Mouse (Mus musculus): ENCODE measurements around the gene Gm13290. TPM values are rescaled to one million over a fixed set of nuclear protein-coding genes. Genes with fewer than 3 reads are reported as not detected.

Gm13290 gene
- polyA plus RNA-seq (2012; rRNA removed) = not detected in 2 replicates

DNA sequence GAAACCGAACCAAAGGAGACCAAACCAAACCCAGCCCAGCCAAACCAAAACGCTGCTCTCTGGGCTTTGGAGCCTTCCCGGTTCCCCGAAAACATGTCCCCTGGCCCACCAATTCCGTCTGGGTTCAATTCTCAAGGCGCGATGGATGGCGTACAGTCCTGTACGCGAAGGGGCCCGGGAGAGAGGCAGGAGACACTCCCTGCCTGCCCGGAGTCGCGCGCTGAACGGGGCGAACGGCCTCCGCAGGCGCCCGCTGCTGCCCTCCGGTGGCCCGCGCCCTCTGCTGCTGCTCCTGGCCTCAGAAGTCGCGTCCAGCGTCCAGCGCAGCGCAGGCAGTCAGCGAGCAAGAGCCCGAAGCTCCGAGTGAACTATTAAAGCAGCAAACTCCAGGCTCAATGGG, at the start of gene Gm13290:
Gene Gm13290 (plus strand): TSS at position 301 of the 400 bp plus-strand sequence.

DNA sequence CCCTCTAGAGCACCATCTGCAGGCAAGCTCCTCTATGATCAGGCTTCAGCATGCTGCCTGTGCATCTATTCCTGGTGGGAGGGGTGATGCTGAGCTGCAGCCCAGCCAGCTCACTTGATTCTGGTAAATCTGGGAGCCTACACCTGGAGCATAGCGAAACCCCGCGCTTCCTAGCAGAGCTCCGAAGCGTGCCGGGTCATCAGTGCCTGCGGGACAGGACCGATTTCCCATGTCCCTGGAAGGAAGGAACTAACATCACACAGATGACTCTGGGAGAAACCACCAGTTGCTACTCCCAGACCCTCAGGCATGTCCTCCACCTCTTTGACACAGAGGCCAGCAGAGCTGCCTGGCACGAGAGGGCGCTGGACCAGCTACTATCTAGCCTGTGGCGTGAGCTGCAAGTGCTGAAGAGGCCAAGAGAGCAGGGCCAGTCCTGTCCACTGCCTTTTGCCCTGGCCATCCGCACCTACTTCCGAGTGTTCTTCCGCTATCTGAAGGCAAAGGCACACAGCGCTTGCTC, 18.8 kb upstream of the Gm13290 start, which contains the start of gene Gm13271:
Gene Gm13271 (plus strand): TSS at position 51 of the 523 bp plus-strand sequence.

DNA sequence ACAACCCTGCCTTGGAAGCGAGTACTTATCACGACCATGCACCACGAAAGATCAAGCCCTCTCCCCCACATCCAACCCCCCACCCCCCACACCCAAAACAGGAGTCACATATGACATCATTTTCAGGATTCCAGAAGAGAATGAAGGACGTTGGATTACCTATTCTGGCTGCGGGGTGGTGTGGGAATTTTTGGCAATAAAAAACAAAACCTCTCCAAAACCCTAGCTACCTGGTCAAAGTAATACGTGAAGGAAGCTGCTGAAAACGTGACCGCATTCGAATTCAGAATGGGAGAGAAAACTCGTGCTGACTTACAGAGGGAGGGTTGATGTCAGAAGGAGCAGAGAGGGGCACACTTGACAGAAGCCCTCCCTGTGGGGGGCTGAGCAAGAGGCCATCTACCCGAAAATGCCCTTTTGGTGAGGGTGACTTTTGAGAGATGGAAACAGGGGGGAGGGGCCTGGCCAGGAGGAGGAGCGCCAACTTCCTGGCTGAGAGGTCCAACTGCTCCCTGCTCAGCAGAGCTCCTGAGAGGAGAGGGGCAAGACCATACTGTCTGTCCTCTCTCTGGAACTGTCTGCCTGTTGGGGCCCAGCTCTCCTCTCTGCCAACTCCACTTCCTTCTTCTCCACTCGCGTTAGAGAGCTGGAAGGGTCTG, 13.9 kb upstream of the Gm13290 start, which contains the start of gene Gm13283:
Gene Gm13283 (plus strand): TSS at position 510 of the 659 bp plus-strand sequence.

DNA sequence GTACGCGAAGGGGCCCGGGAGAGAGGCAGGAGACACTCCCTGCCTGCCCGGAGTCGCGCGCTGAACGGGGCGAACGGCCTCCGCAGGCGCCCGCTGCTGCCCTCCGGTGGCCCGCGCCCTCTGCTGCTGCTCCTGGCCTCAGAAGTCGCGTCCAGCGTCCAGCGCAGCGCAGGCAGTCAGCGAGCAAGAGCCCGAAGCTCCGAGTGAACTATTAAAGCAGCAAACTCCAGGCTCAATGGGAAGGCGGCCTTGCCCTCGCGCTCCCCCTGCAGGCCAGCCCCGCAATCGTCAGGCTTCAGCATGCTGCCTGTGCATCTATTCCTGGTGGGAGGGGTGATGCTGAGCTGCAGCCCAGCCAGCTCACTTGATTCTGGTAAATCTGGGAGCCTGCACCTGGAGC, 3.0 kb downstream of the Gm13290 start, which contains the start of gene Gm13289:
Gene Gm13289 (plus strand): TSS at position 301 of the 400 bp plus-strand sequence.

GRCm38 (mm10) chr4:88779550-88779949, 5.9 kb downstream of the Gm13290 start, which contains the start of gene Gm13272:
Gm13272 (plus strand) TSS chr4:88779850.

GRCm38 (mm10) chr4:88781831-88782230, 8.2 kb downstream of the Gm13290 start, which contains the start of gene Ifnz:
Ifnz (plus strand) TSS chr4:88782131.

GRCm38 (mm10) chr4:88785409-88785808, 11.8 kb downstream of the Gm13290 start, which contains the start of gene Gm13276:
Gm13276 (plus strand) TSS chr4:88785709.

GRCm38 (mm10) chr4:88788402-88788801, 14.8 kb downstream of the Gm13290 start, which contains the start of gene Gm13277:
Gm13277 (plus strand) TSS chr4:88788632.

GRCm38 (mm10) chr4:88791250-88791649, 17.6 kb downstream of the Gm13290 start, which contains the start of gene Gm13278:
Gm13278 (plus strand) TSS chr4:88791550.

DNA sequence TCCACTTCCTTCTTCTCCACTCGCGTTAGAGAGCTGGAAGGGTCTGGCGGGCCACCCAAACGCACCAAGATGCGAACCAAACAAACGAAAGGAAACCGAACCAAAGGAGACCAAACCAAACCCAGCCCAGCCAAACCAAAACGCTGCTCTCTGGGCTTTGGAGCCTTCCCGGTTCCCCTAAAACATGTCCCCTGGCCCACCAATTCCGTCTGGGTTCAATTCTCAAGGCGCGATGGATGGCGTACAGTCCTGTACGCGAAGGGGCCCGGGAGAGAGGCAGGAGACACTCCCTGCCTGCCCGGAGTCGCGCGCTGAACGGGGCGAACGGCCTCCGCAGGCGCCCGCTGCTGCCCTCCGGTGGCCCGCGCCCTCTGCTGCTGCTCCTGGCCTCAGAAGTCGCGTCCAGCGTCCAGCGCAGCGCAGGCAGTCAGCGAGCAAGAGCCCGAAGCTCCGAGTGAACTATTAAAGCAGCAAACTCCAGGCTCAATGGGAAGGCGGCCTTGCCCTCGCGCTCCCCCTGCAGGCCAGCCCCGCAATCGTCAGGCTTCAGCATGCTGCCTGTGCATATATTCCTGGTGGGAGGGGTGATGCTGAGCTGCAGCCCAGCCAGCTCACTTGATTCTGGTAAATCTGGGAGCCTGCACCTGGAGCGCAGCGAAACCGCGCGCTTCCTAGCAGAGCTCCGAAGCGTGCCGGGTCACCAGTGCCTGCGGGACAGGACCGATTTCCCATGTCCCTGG, 20.5 kb downstream of the Gm13290 start, which contains the start of gene Gm13275:
Gene Gm13275 (plus strand): TSS at position 552 of the 740 bp plus-strand sequence.

DNA sequence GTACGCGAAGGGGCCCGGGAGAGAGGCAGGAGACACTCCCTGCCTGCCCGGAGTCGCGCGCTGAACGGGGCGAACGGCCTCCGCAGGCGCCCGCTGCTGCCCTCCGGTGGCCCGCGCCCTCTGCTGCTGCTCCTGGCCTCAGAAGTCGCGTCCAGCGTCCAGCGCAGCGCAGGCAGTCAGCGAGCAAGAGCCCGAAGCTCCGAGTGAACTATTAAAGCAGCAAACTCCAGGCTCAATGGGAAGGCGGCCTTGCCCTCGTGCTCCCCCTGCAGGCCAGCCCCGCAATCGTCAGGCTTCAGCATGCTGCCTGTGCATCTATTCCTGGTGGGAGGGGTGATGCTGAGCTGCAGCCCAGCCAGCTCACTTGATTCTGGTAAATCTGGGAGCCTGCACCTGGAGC, 23.5 kb downstream of the Gm13290 start, which contains the start of gene Gm13279:
Gene Gm13279 (plus strand): TSS at position 301 of the 400 bp plus-strand sequence.

DNA sequence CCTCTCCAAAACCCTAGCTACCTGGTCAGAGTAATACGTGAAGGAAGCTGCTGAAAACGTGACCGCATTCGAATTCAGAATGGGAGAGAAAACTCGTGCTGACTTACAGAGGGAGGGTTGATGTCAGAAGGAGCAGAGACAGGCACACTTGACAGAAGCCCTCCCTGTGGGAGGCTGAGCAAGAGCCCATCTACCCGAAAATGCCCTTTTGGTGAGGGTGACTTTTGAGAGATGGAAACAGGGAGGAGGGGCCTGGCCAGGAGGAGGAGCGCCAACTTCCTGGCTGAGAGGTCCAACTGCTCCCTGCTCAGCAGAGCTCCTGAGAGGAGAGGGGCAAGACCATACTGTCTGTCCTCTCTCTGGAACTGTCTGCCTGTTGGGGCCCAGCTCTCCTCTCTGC, 25.7 kb downstream of the Gm13290 start, which contains the start of gene Gm13285:
Gene Gm13285 (plus strand): TSS at position 301 of the 400 bp plus-strand sequence.

GRCm38 (mm10) chr4:88802954-88803353, 29.3 kb downstream of the Gm13290 start, which contains the start of gene Gm13287:
Gm13287 (plus strand) TSS chr4:88803254.

GRCm38 (mm10) chr4:88805231-88805630, 31.6 kb downstream of the Gm13290 start, which contains the start of gene Gm13288:
Gm13288 (plus strand) TSS chr4:88805531.

GRCm38 (mm10) chr4:88815928-88816327, 42.3 kb downstream of the Gm13290 start, which contains the start of gene Ifna7:
Ifna7 (plus strand) TSS chr4:88816228.

DNA sequence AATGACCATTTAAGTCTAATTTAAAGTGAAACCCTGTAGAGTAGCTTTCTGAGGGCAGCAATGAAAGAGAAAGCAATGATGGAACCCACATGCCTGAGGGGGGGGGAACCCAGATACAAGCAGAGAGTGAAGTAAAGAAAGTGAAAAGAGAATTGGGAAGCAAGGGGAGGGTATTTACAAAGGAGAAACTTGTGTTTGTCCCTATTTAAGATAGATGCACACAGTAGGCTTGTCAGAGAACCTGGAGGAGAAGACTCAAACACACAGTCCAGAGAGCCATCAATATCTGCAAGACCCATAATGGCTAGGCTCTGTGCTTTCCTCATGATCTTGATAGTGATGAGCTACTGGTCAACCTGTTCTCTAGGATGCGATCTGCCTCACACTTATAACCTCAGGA, 46.0 kb downstream of the Gm13290 start, which contains the start of gene Ifna11:
Gene Ifna11 (plus strand): TSS at position 301 of the 400 bp plus-strand sequence.

Other genes starting within 250 kb of the Gm13290 start
- not detected in 2 replicates for gene Ifna15, start 215.6 kb upstream of the Gm13290 start, polyA plus RNA-seq (2012; rRNA removed)
- not detected in 2 replicates for gene Ifna14, start 202.0 kb upstream of the Gm13290 start, polyA plus RNA-seq (2012; rRNA removed)
- not detected in 2 replicates for gene Ifna9, start 181.4 kb upstream of the Gm13290 start, polyA plus RNA-seq (2012; rRNA removed)
- not detected in 2 replicates for gene Ifna12, start 170.5 kb upstream of the Gm13290 start, polyA plus RNA-seq (2012; rRNA removed)
- gene C87499, start 139.4 kb upstream of the Gm13290 start, polyA plus RNA-seq (2012; rRNA removed) = not detected in 2 replicates
- gene Ifna13, start 129.4 kb upstream of the Gm13290 start, polyA plus RNA-seq (2012; rRNA removed) = not detected in 2 replicates
- not detected in 2 replicates for gene Ifna16, start 96.9 kb upstream of the Gm13290 start, polyA plus RNA-seq (2012; rRNA removed)
- gene Ifna2, start 89.9 kb upstream of the Gm13290 start, polyA plus RNA-seq (2012; rRNA removed) = not detected in 2 replicates
- not detected in 2 replicates for gene Ifnab, start 82.5 kb upstream of the Gm13290 start, polyA plus RNA-seq (2012; rRNA removed)
- gene Gm26566, start 52.0 kb upstream of the Gm13290 start, polyA plus RNA-seq (2012; rRNA removed) = 0.15 and 0.44 TPM in 2 replicates
- gene Klhl9, start 51.4 kb upstream of the Gm13290 start, polyA plus RNA-seq (2012; rRNA removed) = 17.9 and 18.2 TPM in 2 replicates
- not detected in 2 replicates for gene Gm13271, start 19.0 kb upstream of the Gm13290 start, polyA plus RNA-seq (2012; rRNA removed)
- gene Gm13283, start 13.7 kb upstream of the Gm13290 start, polyA plus RNA-seq (2012; rRNA removed) = not detected in 2 replicates
- not detected in 2 replicates for gene Gm13289, start 3.1 kb downstream of the Gm13290 start, polyA plus RNA-seq (2012; rRNA removed)
- gene Gm13272, start 6.0 kb downstream of the Gm13290 start, polyA plus RNA-seq (2012; rRNA removed) = not detected in 2 replicates
- not detected in 2 replicates for gene Ifnz, start 8.3 kb downstream of the Gm13290 start, polyA plus RNA-seq (2012; rRNA removed)
- gene Gm13276, start 11.9 kb downstream of the Gm13290 start, polyA plus RNA-seq (2012; rRNA removed) = not detected in 2 replicates
- gene Gm13277, start 14.8 kb downstream of the Gm13290 start, polyA plus RNA-seq (2012; rRNA removed) = not detected in 2 replicates
- gene Gm13278, start 17.7 kb downstream of the Gm13290 start, polyA plus RNA-seq (2012; rRNA removed) = not detected in 2 replicates
- gene Gm13275, start 20.7 kb downstream of the Gm13290 start, polyA plus RNA-seq (2012; rRNA removed) = not detected in 2 replicates
- not detected in 2 replicates for gene Gm13279, start 23.6 kb downstream of the Gm13290 start, polyA plus RNA-seq (2012; rRNA removed)
- not detected in 2 replicates for gene Gm13285, start 25.8 kb downstream of the Gm13290 start, polyA plus RNA-seq (2012; rRNA removed)
- gene Gm13287, start 29.4 kb downstream of the Gm13290 start, polyA plus RNA-seq (2012; rRNA removed) = not detected in 2 replicates
- gene Gm13288, start 31.7 kb downstream of the Gm13290 start, polyA plus RNA-seq (2012; rRNA removed) = not detected in 2 replicates
- not detected in 2 replicates for gene Ifna7, start 42.4 kb downstream of the Gm13290 start, polyA plus RNA-seq (2012; rRNA removed)
- gene Ifna11, start 46.1 kb downstream of the Gm13290 start, polyA plus RNA-seq (2012; rRNA removed) = not detected in 2 replicates
- gene Ifna6, start 53.6 kb downstream of the Gm13290 start, polyA plus RNA-seq (2012; rRNA removed) = not detected in 2 replicates
- not detected in 2 replicates for gene Ifna5, start 61.7 kb downstream of the Gm13290 start, polyA plus RNA-seq (2012; rRNA removed)
- gene Ifna4, start 68.0 kb downstream of the Gm13290 start, polyA plus RNA-seq (2012; rRNA removed) = not detected in 2 replicates
- gene Ifna1, start 76.3 kb downstream of the Gm13290 start, polyA plus RNA-seq (2012; rRNA removed) = not detected in 2 replicates
- gene Ifne, start 106.4 kb downstream of the Gm13290 start, polyA plus RNA-seq (2012; rRNA removed) = not detected in 2 replicates

Data from colon, adult 2 months (tissue).